Mouse (Mus musculus) hindbrain, embryonic 14.5 days (tissue): ENCODE data around the gene Nosip. TPM values are rescaled to one million over a fixed set of nuclear protein-coding genes. Genes with fewer than 3 reads are reported as not detected.

Experiments
- ATAC-seq: fragments of 200-750 bp; cut with Nextera tagmentation; 2 replicates; pipeline ENCODE4 v1.8.0; 2017; ENCODE audit warnings: moderate number of reproducible peaks, mild to moderate bottlenecking, moderate TSS enrichment, moderate library complexity; ENCODE audit not compliant: low FRiP score
- DNase-seq: peaks from one replicate; pipeline ENCODE4 v3.0.0-alpha.2; 2015; ENCODE audit warnings: low spot score
- H3K27ac ChIP-seq: fragments of 300-500 bp; sonication (generic); 2 replicates; pipeline ENCODE4 v1.5.1; 2014; ENCODE audit warnings: mild to moderate bottlenecking, moderate library complexity
- H3K27me3 ChIP-seq: fragments of 300-500 bp; sonication (generic); 2 replicates; pipeline ENCODE4 v1.6.1; 2014; ENCODE audit warnings: mild to moderate bottlenecking, low read length, mixed read lengths; ENCODE audit not compliant: control insufficient read depth, insufficient read depth
- H3K36me3 ChIP-seq: fragments of 300-500 bp; sonication (generic); replicated peaks from 2 replicates; pipeline ENCODE4 v1.6.1; 2014; ENCODE audit not compliant: control insufficient read depth, insufficient read depth
- H3K4me1 ChIP-seq: fragments of 300-500 bp; sonication (generic); replicated peaks from 2 replicates; pipeline ENCODE4 v1.6.1; 2014; ENCODE audit warnings: antibody characterized with exemption, low read length, mixed read lengths; ENCODE audit not compliant: control insufficient read depth, insufficient read depth
- H3K4me2 ChIP-seq: fragments of 300-500 bp; sonication (generic); replicated peaks from 2 replicates; pipeline ENCODE4 v1.6.1; 2014; ENCODE audit warnings: mild to moderate bottlenecking, moderate library complexity
- H3K4me3 ChIP-seq: fragments of 300-500 bp; sonication (generic); replicated peaks from 2 replicates; pipeline ENCODE4 v1.5.1; 2014; ENCODE audit warnings: mild to moderate bottlenecking, low read length
- H3K9ac ChIP-seq: fragments of 300-500 bp; sonication (generic); 2 replicates; pipeline ENCODE4 v1.6.1; 2014
- H3K9me3 ChIP-seq: fragments of 300-500 bp; sonication (generic); 2 replicates; pipeline ENCODE4 v1.6.1; 2016; ENCODE audit warnings: low read length; ENCODE audit not compliant: control insufficient read depth
- WGBS: fragments of 180-500 bp; shearing (Covaris S2); extraction: QIAGEN DNeasy Blood & Tissue Kit; methylation state at CpG from one replicate; pipeline ENCODE4 v1.1.7; 2014; 5-methylcytosine and 5-hydroxymethylcytosine counted together
- polyA plus RNA-seq: library from polyadenylated mRNA; unstranded; fragments of >200 nt; fragmentation: Nextera tagmentation; extraction: Ambion mirVana; gene quantifications from 2 replicates; pipeline ENCODE4 v1.2.1, GENCODE M21; 2014

Nosip gene
- polyA plus RNA-seq, 1 experiment from 2014 or later: 62.1 TPM

DNA sequence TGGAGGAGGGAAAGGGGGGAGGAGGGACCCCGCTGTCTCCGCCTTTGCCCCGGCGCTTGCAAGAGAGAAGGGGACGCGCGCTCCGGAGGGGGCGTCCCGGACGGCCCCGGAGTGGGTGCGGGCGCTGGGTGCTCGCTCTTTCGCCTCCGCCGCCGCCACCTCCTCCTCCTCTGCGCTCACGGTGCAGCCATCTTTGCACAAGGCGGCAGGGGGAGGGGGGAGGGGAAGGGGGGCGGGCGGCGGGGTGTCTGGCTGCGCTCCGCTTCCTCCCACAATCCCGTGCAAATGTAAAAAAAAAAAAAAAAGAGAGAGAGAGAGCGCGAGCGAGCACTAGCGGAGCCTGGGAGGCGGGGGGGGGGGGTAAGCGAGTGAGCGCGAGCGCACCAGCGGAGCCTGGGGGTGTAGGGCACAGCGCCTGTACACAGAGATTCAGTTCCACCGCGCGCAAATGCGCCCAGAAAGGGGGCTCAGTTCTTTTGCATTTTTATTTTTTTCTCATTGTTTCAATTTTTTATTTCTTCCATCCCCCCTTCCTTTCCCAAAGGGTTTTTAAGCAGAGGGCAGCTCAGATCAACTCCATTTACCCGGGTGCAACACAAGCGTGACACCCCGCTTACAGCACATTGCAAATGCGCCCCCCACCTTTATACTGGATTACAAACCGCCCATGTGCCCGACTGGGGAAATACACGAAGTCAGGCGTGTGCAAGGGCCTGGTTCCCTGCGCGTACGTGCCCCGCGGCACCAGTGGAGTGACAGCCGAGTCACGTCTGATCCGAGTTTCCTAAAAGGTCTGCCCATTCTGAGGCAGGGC, 8.9 kb upstream of the Nosip start:
- DNase-seq (peak; percentile 79), ATAC-seq (peak; percentile 55)
- peaks cover 19% of the 10 kb centered on the region for H3K36me3 ChIP-seq
- H3K4me3 ChIP-seq: peak overlapping the region; percentile 59
- no peaks in the 10 kb centered on the region for H3K9me3 ChIP-seq
- peak overlapping the region; percentile 91 for H3K9ac ChIP-seq
- H3K4me2 ChIP-seq: peak overlapping the region; percentile 99
- H3K27me3 ChIP-seq: no peaks in the 10 kb centered on the region
- H3K27ac ChIP-seq: peak overlapping the region; percentile 100
- H3K4me1 ChIP-seq: peaks cover 18% of the 10 kb centered on the region
- WGBS: under 1% methylated on average over 27 of the region's 59 CpGs

DNA sequence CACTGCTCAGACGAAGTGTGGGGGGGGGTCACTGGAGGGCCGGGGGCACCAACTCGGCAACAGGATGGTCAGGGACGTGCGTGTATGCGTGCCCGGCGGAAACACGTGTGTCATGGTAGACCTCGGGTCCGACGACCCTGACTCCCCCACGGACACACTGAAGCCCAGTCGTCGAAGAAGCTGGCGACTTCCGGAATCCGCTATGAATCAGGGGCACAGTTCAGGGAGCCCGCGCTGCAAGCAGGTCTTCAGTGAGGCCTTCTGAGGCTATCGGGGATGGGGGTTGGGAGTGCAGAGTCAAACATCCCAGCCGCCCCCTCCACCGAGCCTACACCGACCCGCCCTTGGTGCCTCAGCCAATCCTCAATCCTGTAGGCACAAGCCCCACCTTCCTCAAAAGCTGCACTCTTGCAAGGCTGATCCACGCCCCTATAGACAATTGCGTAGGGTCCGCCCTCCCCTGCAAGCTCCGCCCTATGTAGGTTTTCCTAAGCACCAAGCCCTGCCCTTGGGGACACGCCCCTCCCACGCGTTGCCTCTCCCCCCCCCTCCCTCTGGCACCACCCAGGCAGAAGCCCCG, 8.2 kb upstream of the Nosip start:
- H3K9ac ChIP-seq: peak overlapping the region; percentile 91
- no peaks in the 10 kb centered on the region for H3K9me3 ChIP-seq
- H3K4me2 ChIP-seq: peak overlapping the region; percentile 99
- peak overlapping the region; percentile 100 for H3K27ac ChIP-seq
- H3K27me3 ChIP-seq: no peaks in the 10 kb centered on the region
- peaks cover 24% of the 10 kb centered on the region for H3K4me1 ChIP-seq
- H3K36me3 ChIP-seq: peaks cover 12% of the 10 kb centered on the region
- ATAC-seq (peak; percentile 91), DNase-seq (peak; percentile 84)
- WGBS: under 1% methylated on average over 32 of the region's 33 CpGs
- peak overlapping the region; percentile 59 for H3K4me3 ChIP-seq

DNA sequence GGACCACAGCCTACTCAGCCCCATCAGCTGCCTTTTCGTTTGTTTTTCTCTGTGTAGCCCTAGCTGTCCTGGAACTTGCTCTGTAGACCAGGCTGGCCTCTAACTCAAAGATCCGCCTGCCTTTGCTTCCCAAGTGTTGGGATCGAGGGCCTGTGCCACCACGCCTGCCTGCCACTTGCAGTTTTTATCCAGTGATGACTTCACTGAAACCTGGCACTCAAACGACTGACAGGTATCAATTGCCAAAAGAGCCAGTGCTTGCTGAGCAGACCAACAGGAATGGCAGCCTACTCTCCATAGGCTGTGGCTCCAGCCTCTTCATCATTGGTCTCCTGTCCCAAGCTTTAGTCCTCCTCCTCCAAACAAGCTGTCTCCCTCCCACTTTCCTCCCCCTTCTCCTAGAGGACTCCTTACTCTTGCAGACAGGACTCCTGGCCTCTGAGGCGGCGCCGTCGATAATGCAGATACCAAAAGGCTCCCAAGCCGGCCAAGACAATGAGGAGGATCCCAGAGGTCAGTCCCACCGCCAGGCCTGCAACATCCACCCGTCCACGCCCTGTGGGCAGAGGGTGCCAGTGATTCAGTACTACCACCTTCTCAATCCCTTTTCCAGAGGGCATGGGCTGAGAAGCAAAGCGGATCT, 5.8 kb upstream of the Nosip start:
- H3K36me3 ChIP-seq: no peaks in the 10 kb centered on the region
- no peak overlapping the region for H3K4me3 ChIP-seq
- no peak for DNase-seq
- peaks cover 22% of the 10 kb centered on the region for H3K4me1 ChIP-seq
- H3K4me2 ChIP-seq: no peak overlapping the region
- ATAC-seq: no peak
- H3K27me3 ChIP-seq: no peaks in the 10 kb centered on the region
- H3K27ac ChIP-seq: no peak overlapping the region
- 69% methylated on average over 14 of the region's 14 CpGs for WGBS
- no peaks in the 10 kb centered on the region for H3K9me3 ChIP-seq
- H3K9ac ChIP-seq: no peak overlapping the region

- Histone ChIP-seq H3K27ac (no peak overlapping the region), H3K4me2 (no peak overlapping the region), H3K27me3 (no peaks in the 10 kb centered on the region), H3K4me3 (no peak overlapping the region), H3K36me3 (no peaks in the 10 kb centered on the region), H3K9ac (no peak overlapping the region), H3K9me3 (no peaks in the 10 kb centered on the region), H3K4me1 (peaks cover 24% of the 10 kb centered on the region)
- no peak for DNase-seq
- ATAC-seq: no peak
Measured at GRCm38 (mm10) chr7:45056972-45057348, 5.3 kb upstream of the Nosip start.

GRCm38 (mm10) chr7:45058607-45059571, 3.3 kb upstream of the Nosip start:
- 0 out of 2 replicates have a peak overlapping the region, but pooled peaks have one; percentile 2 for H3K9ac ChIP-seq
- DNase-seq (peak; percentile 29), ATAC-seq (no peak)
- H3K4me3 ChIP-seq: no peak overlapping the region
- peaks cover 28% of the 10 kb centered on the region for H3K4me1 ChIP-seq
- H3K36me3 ChIP-seq: no peaks in the 10 kb centered on the region
- 80% methylated on average over 10 of the region's 10 CpGs for WGBS
- no peak overlapping the region for H3K4me2 ChIP-seq
- no peaks in the 10 kb centered on the region for H3K27me3 ChIP-seq
- no peaks in the 10 kb centered on the region for H3K9me3 ChIP-seq
- H3K27ac ChIP-seq: peak overlapping the region; percentile 71

- no peaks in the 10 kb centered on the region for H3K9me3 ChIP-seq
- H3K4me2 ChIP-seq: no peak overlapping the region
- no peak overlapping the region for H3K9ac ChIP-seq
- DNase-seq (no peak), ATAC-seq (no peak)
- 92% methylated on average over 6 of the region's 6 CpGs for WGBS
- H3K27me3 ChIP-seq: no peaks in the 10 kb centered on the region
- no peak overlapping the region for H3K4me3 ChIP-seq
- H3K4me1 ChIP-seq: peaks cover 28% of the 10 kb centered on the region
- no peaks in the 10 kb centered on the region for H3K36me3 ChIP-seq
- H3K27ac ChIP-seq: no peak overlapping the region
Measured at GRCm38 (mm10) chr7:45060632-45061122, 1.6 kb upstream of the Nosip start.

- peak overlapping the region; percentile 43 for H3K4me3 ChIP-seq
- DNase-seq (no peak), ATAC-seq (no peak)
- no peaks in the 10 kb centered on the region for H3K27me3 ChIP-seq
- H3K27ac ChIP-seq: peak overlapping the region; percentile 83; the same call in 1 of the 2 replicates
- H3K9ac ChIP-seq: peak overlapping the region; percentile 38; the same call in 1 of the 2 replicates
- H3K4me2 ChIP-seq: peak overlapping the region; percentile 61
- no peaks in the 10 kb centered on the region for H3K9me3 ChIP-seq
- H3K36me3 ChIP-seq: no peaks in the 10 kb centered on the region
- WGBS: 16% methylated on average over 11 of the region's 11 CpGs
- H3K4me1 ChIP-seq: peaks cover 28% of the 10 kb centered on the region
Measured at GRCm38 (mm10) chr7:45061532-45062075, 625 bp upstream of the Nosip start.

DNA sequence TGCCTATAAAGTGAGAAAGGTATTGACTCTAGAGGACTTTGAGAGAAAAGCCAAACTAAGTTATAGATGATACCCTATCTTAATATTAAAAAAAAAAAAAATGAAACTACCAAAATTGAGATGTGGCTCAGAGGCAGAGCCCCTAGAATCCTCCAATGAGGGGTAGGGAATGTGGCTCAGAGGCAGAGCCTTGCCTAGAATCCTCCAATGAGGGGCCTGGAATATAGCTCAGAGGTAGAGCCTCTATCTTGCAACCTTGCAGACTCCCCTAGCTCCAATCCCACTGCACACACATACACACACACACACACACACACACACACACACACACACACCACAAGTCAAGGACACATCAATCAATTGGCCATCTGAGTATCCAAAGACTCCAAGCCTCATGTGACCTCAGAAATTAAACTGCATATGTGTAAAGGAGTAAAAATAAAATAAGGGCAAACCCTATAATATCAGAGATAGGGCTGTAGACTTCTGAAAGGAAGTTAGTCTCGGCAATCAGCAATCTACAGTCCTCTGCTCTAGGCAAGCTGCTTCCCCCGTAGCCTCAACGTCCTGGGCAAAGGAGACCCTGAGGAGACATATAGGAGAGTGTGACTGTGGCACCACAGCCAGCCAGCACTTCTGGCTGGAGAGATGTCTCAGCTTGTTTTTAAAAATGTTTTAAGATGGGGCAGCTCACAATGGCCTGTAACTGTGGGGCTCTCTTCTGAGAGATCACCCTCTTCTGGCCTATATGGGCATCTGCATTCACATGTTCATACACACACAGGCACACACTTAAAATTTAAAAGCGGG, 5.2 kb downstream of the Nosip start:
- no peak for ATAC-seq
- H3K9ac ChIP-seq: no peak overlapping the region
- H3K4me3 ChIP-seq: no peak overlapping the region
- H3K4me2 ChIP-seq: no peak overlapping the region
- DNase-seq: no peak
- H3K27ac ChIP-seq: no peak overlapping the region
- 80% methylated on average over 4 of the region's 4 CpGs for WGBS
- H3K36me3 ChIP-seq: no peaks in the 10 kb centered on the region
- peaks cover 7% of the 10 kb centered on the region; the same call in 1 of the 2 replicates for H3K4me1 ChIP-seq
- H3K27me3 ChIP-seq: no peaks in the 10 kb centered on the region
- H3K9me3 ChIP-seq: no peaks in the 10 kb centered on the region
